Mouse (Mus musculus): ENCODE data around the gene Gtf2a1.

GRCm38 (mm10) chr12:91587491-91588033, 2.7 kb downstream of the Gtf2a1 start:
- TF ChIP-seq POLR2A (IDR thresholded peaks at IDR 0.05; ENCODE audit: borderline replicate concordance, low read depth, low read length) (no peak), CTCF (IDR thresholded peaks at IDR 0.05; ENCODE audit: low read depth, low read length) (no peak)
